Mouse (Mus musculus) gonadal fat pad, adult 2 months (tissue): ENCODE measurements around the gene Pramel1. TPM values are rescaled to one million over a fixed set of nuclear protein-coding genes. Genes with fewer than 3 reads are reported as not detected.
"Not testable (repeated sequence)": the region's sequence is repeated elsewhere in the genome, so short reads cannot be mapped to it uniquely, and the experiment has no call there.

Source experiments
- DNase-seq: peaks from one replicate; pipeline ENCODE4 v3.0.0-alpha.2; 2012; ENCODE audit warnings: low read depth
- polyA plus RNA-seq: library from polyadenylated mRNA; depleted of rRNA; stranded (reverse); fragments of >200 nt; gene quantifications from 2 replicates; pipeline ENCODE4 v1.2.3, GENCODE M21; 2012; rRNA removed

Pramel1 gene
- polyA plus RNA-seq: not detected in 2 replicates

DNA sequence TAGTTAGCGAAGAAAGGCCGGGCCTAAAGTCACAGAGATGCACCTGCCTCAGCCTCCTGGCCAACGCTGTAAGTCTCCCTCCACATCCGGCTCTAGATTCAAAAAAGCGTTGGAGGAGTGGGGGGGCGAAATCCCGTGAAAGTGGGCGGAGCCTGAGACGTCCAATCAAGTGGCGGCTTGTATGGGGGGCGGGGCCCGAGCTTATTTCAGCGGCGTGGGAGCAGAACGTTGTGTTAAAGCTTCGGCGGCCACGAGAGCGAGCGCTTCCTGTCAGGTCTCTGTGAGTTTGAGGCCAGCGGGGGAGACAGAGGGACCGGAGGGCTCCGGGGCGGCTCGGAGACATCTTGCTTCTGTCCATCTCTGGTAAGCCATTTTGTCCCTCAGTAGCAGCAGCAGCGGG, at the start of gene Pramel1:
TSS of gene Pramel1 (plus strand) at position 248 of the 400 bp plus-strand sequence.
- no peak for DNase-seq

DNA sequence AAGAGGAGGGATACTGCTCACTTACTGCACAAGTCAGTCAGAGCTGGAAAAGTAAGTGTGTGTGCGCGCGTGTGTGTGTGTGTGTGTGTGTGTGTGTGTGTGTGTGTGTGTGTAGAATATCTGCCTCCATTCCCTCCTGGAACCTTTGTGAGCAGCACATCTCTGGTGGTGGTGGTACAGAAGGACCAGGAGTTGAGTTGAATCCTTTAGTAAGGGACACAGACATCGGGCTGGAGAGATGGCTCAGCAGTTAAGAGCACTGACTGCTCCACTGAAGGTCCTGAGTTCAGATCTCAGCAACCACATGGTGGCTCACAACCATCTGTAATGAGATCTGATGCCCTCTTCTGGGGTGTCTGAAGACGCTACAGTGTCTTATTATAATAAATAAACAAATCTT, 48.7 kb upstream of the Pramel1 start:
- not testable (repeated sequence) for DNase-seq

DNA sequence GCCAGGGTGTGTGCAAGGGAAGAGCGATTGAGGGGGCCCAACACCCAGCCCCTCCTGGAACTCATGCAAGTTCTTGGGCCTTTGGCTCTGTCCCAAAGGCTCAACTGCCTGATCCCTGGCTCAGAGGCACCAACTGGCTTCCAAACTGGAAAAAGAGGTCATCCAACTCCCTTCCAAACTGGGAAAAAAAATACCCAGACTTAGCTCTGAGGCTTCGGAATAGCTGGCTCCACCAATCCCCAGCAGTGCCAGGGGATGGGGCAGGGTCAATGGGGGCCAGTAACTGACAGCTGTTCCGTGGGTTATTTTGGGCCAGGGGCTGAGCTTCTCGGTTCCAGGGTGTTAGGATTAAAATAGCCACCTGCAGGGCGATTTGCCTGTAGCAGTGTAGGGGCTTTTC, 45.5 kb upstream of the Pramel1 start:
- no peak for DNase-seq

DNA sequence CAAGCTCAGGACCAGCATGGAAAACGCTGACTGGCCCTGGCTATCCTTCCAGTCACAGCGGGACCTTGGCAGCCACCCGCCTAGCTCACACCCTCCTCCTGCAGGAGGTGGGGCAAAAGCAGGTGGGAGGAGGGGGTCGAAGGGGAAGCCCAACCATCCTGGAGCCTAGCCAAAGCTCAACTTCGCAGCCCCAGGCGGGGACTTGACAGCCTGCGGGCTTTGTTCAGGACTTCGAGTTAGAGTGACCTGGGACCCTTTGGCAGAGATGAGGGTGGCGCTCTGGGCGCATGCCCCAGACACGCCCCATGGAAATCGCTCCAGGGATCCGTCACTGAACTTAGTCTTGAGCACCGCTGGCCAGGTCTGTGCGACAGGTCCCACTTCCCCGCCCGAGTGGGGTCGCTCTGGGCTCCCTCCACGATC, 44.7 kb upstream of the Pramel1 start, which contains the start of gene Lrrc38:
TSS of gene Lrrc38 (plus strand) at position 274 of the 423 bp plus-strand sequence.
- DNase-seq: no peak

DNA sequence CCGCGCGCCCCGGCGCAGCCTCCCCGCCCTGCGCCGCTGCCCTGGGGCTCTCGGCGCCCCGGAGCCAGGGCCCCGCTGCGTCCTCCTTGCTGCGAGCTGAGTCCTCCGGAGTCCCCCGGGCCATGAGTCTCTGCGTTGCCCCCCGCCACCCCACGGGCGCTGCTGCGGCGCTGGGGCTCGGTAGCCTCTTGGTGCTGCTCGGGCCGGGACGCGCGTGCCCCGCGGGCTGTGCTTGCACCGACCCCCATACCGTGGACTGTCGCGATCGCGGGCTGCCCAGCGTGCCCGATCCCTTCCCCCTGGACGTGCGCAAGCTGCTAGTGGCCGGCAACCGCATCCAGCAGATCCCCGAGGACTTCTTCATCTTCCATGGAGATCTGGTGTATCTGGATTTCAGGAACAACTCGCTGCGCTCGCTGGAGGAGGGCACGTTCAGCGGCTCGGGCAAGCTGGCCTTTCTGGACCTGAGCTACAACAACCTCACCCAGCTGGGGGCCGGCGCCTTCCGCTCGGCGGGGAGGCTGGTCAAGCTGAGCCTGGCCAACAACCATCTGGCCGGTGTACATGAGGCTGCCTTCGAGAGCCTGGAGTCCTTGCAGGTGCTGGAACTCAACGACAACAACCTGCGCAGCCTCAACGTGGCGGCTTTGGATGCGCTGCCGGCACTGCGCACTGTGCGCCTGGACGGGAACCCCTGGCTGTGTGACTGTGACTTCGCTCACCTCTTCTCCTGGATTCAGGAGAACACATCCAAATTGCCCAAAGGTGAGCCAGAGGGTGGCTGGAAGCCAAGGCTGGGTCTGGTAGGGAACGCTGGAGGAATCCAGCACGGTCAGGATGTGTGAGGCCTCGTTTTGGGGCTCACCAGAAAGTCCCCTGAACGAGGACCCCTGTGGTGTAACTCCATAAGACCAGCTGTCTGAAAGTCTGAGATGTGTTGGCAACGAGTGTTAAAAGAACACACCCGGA, 43.9 kb upstream of the Pramel1 start:
- no peak for DNase-seq

DNA sequence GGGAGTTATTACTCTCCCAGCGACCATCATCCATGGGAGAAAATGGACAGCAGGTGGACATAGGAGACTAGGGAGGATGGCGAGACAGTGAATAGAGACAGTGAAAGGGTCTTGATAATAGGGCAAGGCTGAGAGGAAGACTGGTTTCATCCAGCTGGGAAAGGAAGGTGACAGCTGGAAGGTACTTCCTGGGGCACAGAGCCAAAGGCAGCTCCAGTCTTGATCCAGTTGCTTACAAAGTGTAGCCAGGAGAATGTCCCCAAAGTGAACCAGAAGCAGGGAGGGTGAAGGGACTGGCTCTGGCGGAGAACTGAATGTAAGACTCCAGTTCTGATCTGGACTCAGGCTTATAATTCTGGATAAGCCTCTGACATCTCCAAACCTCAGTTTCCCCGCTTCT, 41.9 kb upstream of the Pramel1 start:
- DNase-seq: no peak

DNA sequence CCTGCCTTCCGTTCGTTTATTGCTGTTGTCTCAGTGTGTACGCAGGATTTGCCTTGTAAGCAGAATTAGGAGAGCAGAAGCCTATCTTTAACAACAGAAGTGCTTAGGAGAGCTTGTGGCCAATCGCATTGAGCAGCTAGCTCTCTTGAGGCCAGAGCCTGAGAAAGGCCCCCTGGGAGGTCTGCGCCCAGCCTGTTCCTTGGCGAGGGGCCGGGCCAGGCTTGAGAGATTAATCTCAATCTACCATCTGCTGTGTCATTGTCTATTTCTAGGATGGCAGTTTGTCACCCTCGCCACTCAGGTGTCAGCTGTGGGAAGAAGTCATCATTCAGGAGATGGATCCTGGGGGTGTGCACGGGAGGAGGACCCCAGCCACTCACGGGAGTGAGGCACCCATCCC, 32.7 kb upstream of the Pramel1 start:
- DNase-seq: no peak

DNA sequence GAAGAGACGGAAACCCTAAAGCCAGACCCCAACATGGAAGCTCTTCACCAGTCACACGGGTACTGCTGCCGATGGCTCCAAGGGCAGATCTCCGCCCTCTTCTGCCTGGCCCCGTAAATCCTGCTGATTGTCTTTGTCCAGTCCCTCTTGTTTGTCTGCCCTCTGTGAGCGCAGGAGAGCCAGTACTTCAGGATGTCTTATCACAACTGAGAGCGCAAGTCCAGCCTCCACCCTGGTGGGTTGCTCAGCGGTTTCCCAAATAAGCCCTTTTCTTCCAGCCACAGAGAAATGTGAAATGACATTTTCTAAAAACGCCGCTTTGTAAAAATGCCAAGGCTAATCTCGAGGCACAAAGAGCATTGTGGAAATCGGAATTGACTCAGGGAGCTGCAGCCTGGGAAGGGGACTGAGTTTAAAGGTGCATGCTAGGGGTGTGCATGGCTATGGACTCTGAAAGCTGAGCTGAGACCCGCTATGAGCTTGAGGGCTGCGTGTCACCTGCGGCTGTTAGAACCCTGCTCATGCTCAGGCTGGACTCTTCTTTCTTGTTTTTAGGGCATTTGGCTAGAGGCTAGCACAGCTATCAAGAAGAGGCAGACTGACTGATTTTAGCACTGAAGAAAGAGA, 27.7 kb upstream of the Pramel1 start:
- DNase-seq: no peak

DNA sequence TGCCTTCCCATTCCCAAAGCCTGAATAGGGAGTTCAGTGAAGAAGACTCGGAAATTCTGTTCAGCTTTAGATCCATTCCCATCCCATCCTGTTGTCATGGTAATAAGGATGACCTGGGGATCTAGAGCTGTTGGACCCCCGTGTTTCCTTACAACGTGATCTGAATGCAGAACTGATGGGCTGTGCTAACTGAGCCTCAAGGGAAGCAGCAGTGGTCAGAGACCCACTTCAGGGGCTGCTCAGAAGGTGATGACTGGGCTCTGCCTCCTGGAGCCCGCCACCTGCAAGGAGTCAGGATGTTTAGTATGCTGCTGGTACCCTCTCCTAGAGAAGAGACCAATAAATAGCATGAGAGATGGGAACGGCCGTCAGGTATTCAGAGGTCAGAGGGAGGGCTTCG, 14.7 kb upstream of the Pramel1 start:
- DNase-seq: no peak

DNA sequence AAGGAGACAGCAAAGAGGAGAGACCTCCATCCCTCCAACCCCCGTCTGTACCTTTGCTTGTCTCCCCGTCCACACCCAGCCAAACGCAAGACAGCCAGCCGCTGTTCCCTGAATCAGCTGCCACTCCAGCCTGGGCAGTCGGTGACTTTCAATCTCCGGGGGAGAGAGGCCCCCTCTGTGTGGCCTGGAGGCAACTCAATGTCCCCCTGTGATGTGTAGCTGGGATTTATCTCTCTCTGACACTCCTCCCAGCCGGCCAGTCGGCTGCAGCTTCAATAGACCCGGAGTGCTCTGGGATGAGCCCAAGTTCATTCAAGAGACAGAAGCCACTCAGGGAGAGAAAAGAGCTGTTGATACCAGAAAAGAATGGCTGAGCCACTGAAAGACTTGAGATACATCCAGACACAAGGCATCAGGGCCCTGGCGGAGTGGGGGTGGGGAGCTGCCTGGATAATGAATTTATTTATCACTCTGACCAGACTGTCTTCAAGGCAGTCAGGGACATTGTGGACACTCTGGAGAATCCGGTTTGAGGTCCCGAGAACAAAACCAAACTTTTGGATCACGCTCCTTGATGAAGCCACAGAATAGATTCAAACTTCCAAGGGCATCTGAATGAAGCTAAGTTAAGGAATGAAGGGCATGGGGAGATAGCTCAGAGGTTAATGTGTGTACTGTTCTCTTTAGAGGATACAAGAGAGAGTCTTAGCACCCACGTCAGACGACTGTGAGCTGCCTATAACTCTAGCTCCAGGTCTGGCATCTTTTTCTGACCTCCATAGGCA, 14.1 kb upstream of the Pramel1 start:
- no peak for DNase-seq

DNA sequence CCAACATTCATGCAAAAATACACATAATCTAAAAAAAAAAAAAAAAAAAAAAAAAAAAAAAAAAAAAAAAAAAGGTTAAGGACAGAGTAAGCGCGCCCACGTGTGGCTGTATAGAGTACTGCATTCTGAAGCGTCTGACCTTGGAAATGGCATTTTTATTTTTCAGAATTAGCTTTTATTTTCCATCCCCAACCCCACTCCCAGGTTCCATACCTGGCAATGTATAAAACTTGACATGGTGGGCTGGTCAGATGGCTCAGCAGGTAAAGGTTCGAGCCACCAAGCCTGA, 13.6 kb upstream of the Pramel1 start:
- no peak for DNase-seq

DNA sequence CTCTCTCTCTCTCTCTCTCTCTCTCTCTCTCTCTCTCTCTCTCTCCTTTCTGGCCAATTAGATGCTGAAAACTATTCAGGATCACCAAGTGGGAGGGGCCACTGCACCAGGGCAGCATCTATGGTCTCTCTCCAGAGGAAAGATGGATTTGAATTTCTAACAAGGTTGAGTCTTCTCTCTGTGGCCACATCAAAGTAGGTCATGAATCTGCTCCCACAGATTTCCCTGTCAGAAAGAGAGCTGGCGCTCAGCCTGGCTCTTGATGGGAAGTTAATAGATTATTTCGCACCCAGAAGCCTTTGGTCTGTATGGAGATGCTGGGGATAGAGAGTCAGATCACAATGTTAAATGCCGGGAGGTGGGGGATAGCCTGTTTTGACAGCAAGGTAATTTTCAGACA, 12.1 kb upstream of the Pramel1 start:
- DNase-seq: no peak

DNA sequence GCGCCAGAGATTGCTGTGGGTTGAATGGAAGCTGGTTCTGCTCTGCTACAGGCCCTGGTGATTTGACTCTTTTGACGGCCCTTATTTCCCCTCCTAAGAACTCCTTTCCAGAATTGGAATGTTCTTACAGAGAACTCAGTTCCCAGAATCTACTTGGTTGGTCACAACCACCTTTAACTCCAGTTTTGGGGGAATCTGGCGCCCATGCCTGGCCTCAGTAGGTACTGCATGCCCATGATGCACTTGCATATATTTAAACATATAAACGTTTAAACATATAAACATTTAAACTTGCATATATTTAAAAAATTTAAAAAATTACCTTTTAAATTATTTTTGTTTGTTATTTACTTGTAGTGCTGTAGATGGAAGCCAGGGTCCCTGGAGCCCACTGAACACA, 10.6 kb upstream of the Pramel1 start:
- DNase-seq: no peak

DNA sequence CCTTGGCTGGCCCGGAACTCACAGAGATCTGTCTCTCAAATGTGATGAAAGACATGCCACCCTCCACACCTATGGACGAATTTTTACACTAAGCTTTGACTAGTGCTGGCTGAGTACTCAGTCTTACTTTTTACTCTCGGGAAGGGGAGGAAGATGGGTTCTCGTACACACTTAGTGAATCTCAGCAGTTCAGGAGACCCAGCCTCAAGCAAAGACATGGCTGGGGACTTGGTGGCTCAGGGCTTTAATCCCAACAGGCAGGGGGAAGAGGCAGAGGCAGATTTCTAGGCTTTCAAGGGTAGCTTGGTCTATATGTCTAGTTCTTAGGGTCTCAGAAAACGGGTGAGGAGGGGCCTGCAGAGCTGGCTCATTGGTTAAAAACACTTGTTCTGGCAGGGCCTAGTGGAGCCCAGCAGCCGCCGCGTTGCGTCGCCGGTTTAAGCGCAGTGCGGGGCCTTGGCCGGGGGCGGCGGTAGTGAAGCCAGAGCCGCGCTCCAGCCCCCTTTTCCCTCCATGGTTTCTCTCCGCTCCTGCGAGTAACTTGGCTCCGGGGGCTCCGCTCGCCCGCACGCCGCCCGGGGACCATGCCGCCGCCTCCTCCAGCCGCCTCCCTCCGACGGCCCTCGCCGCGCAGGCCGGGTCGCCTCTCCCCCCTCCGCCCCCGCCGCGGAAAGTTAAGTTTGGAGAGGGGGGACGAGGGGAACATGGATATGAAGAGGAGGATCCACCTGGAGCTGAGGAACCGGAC, 5.1 kb upstream of the Pramel1 start:
- DNase-seq: no peak

DNA sequence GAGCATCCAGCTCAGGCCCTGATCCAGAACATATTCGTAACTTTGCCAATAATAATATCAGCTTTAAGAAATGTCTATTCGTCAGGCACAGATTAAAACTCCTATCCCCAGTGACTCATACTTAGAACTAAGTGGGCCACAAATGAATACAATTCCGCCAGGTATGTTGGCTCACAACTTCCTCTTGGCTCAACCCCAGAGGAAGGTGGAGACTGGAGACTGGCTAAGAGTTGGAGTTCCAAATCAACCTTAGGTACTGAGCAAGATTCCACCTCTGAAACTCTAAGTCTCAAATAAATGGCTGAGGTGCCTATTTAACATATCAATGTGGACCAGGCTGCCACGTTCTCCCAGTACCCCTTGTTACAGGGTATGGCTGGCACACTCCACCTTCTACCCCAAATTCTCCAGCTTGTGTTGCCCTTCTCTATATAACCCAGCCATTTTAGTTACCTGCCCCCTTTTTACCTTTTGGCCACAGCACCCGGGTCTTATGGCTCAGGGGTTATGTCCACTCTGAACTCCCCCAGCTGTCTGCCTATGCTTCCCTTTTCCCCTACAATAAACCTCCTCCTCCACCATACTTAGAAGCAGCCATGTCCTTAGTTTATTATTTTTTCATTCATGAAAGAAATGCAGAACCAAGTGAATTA, 17.5 kb downstream of the Pramel1 start:
- peak; percentile 59 for DNase-seq

DNA sequence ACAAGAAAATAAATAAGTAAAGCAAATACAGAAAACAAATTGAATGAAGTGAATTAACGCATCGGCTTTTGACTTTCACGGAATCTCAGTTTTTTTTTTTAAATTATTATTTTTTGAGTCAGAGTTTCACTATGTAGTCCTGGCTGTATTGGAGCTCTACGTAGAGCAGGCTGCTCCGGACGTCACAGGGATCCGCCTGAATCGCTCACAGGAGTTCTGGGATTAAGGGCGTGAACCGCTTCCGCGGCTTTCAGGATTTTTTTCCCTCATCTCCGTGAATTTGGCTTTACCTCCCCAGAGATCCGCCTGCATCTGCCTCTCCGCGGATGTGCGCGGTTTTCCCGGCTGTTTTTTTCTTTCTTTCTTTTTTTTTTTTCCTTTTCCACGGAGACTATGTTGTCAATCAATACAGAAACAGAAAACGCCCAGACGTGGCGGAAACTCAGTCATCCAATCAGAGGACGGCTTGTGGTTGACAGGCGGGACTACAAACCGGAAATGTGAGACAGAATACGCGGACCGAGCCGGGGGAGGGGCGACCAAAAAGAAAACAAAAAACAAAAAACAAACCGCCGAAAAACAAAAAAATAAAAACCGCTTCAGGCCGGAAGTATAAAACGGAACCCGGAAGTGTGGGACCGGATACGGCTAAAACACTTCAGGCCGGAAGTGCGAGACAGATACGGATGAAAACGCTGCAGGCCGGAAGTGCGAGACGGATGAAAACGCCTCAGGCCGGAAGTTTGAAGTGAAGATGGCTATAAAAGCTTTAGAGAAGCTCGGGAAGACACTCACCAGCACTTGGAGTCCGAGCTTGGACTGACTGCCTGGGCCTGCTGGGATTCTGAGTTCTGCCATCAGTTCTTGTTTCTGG, 18.2 kb downstream of the Pramel1 start, which contains the start of gene Pramef8:
TSS of gene Pramef8 (plus strand) at position 208 of the 874 bp plus-strand sequence.
- peak; percentile 77 for DNase-seq

DNA sequence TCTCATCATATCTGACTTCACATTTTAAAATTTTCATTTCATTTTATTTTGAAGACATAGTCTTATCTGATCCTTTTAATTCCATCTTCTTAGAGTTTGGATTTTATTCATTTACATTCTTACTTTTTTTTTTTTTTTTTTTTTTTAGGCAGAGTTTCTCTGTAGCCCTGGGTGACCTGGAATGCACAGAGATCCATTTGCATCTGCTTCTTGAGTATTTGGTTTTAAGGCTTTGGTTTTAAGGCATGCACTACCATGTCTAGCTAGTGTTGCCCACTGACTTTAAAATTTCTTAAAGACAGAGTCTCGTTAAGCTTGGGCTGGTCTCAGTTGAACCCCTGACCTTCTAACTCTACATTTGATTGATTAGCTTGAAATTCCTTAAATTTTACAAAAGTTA, 19.4 kb downstream of the Pramel1 start:
- no peak for DNase-seq

DNA sequence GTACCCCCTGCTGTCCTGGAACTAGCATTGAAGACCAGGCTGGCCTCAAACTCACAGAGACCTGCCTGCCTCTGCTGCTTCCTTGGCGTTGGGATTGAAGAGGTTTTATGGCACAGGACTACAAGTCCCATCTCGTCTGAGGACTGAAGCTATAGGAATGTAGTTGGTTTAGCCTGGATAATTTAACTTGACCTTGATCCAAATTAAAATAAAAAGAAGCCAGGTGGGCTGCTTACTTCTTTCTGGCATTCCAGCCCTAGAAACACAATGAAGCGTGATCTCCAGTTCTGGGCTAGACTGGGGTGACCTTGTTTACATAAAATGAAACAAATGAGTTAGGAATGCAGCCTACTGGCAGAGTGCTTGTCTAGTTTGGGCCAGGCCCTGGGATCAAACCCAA, 19.9 kb downstream of the Pramel1 start:
- no peak for DNase-seq

DNA sequence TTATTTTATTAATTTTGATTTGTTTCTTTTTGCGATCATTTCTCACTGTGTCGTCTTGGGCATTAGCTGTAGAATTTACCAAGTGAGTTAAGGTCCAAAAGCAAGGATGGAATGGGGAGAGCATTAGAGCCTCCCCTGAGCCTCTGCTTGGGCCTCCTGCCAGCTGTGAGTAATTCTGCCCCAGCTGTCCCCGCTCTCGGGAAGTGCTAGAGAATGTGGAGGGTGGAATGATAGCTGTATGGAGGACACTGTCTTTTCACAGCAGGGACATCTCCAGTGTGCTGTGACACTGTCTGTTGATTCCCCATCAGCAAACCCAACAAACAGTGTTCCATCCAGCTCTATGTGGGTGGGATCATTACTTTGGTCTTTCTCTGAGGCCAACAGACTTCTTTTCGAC, 32.5 kb downstream of the Pramel1 start:
- not testable (repeated sequence) for DNase-seq
